In the genomic region with DNA sequence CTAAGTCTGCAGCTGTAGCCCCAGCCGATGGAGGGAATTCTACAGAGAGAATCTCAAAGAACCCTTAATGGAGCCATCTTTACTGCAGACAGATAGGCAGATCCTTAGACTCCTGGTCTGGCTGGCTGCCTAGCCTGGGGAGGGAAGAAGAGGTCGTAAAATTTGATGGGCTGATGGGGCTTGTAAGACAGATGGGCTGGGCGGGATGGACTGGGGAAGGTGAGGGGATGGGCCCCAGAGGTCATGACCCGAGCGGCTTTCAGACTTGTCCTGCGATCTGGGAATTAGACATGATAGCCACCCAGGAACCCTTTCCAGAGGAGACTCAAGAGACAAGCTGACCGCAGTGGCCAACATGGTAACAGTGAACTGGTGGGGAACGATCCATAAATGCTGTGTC, we compare ENCODE assay signal across 19 mouse cellular contexts.
DNase-seq lines count a peak whose midpoint lies in the region; ATAC-seq and TF ChIP-seq lines count a peak whose summit lies in the region.
"Had no signal": no experiment of that assay in that cellular context is flagged by ENCODE, and none has a peak within 500 bp of the region (broad histone marks: within the 10 kb centered on the region; RNA-seq: fewer than 3 reads in every experiment).

No protein-coding gene starts in this region.

- no peak overlapping the region for H3K4me3 ChIP-seq in kidney, embryonic 14.5 days (ENCODE audit: low read length)
- H3K4me3 ChIP-seq in embryonic facial prominence, embryonic 10.5 days: no peak overlapping the region
- no peak overlapping the region for H3K4me3 ChIP-seq in lung, postnatal 0 days (ENCODE audit: low read depth, low read length)
- H3K4me3 ChIP-seq: forebrain, embryonic 13.5 days; heart, adult 2 months; hindbrain, embryonic 13.5 days had no signal

- TF ChIP-seq EP300 in lung, postnatal 0 days (IDR thresholded peaks at IDR 0.05): no peak

- H3K4me2 ChIP-seq in kidney, embryonic 14.5 days (replicated peaks; ENCODE audit: low read depth, low read length): no peak overlapping the region
- H3K4me2 ChIP-seq in lung, postnatal 0 days (replicated peaks; ENCODE audit: low read depth, low read length): no peak overlapping the region
- H3K4me2 ChIP-seq: forebrain, embryonic 13.5 days; hindbrain, embryonic 13.5 days had no signal

- H3K9me3 ChIP-seq in kidney, embryonic 14.5 days (ENCODE audit: control insufficient read depth, low read length): no peaks in the 10 kb centered on the region
- H3K9me3 ChIP-seq in embryonic facial prominence, embryonic 10.5 days: no peaks in the 10 kb centered on the region
- H3K9me3 ChIP-seq in lung, postnatal 0 days (ENCODE audit: low read length): no peaks in the 10 kb centered on the region
- H3K9me3 ChIP-seq: forebrain, embryonic 13.5 days; hindbrain, embryonic 13.5 days had no signal

- no peaks in the 10 kb centered on the region for H3K36me3 ChIP-seq in kidney, embryonic 14.5 days (ENCODE audit: control insufficient read depth, insufficient read depth, low read length)
- no peaks in the 10 kb centered on the region for H3K36me3 ChIP-seq in embryonic facial prominence, embryonic 10.5 days (replicated peaks)
- H3K36me3 ChIP-seq in lung, postnatal 0 days (ENCODE audit: insufficient read depth, low read length): no peaks in the 10 kb centered on the region
- H3K36me3 ChIP-seq: hindbrain, embryonic 13.5 days had no signal

- peak; percentile 69 for ATAC-seq in kidney, embryonic 14.5 days (ENCODE audit: low FRiP score, low TSS enrichment)
- ATAC-seq in lung, postnatal 0 days: no peak
- no peak for ATAC-seq in cerebellum, adult (ENCODE audit: insufficient number of reproducible peaks, low FRiP score, low TSS enrichment)
- ATAC-seq: forebrain, embryonic 13.5 days; forebrain, postnatal 0 days; hindbrain, postnatal 0 days had no signal

- peaks cover 13% of the 10 kb centered on the region; the same call in 1 of the 2 replicates for H3K4me1 ChIP-seq in kidney, embryonic 14.5 days (ENCODE audit: control insufficient read depth, insufficient read depth, low read length)
- peaks cover 57% of the 10 kb centered on the region for H3K4me1 ChIP-seq in embryonic facial prominence, embryonic 10.5 days
- H3K4me1 ChIP-seq in lung, postnatal 0 days (ENCODE audit: insufficient read depth, low read depth, low read length): 0 out of 2 replicates have a peak, but pooled peaks cover 2% of the 10 kb centered on the region
- H3K4me1 ChIP-seq: forebrain, embryonic 13.5 days had no signal

- TF ChIP-seq CTCF in lung, postnatal 0 days (IDR thresholded peaks at IDR 0.05): no peak

- DNase-seq in kidney, postnatal 25 days: no peak
- peak; percentile 13 for DNase-seq in testis, postnatal 14 days (ENCODE audit: low spot score)
- DNase-seq in testis, postnatal 10 days (ENCODE audit: low spot score): no peak
- no peak for DNase-seq in embryonic facial prominence, embryonic 10.5 days (ENCODE audit: low spot score)
- DNase-seq in mesoderm, embryonic 11.5 days (ENCODE audit: low read depth, low spot score): peak; percentile 34
- DNase-seq in lung, postnatal 0 days (ENCODE audit: low spot score): no peak
- DNase-seq: adrenal gland, adult 8-10 months; cerebellum, adult 11-12 months; cerebellum, adult 9-11 months; cerebellum, postnatal 36 days; forebrain, postnatal 0 days; gastrocnemius, postnatal 14 days; heart, adult 2 months; heart, postnatal 10 days had no signal

- WGBS in kidney, embryonic 14.5 days: 19% methylated on average over 8 of the region's 8 CpGs
- 72% methylated on average over 8 of the region's 8 CpGs for WGBS in embryonic facial prominence, embryonic 10.5 days
- 80% methylated on average over 8 of the region's 8 CpGs for WGBS in lung, postnatal 0 days

- H3K27me3 ChIP-seq in kidney, embryonic 14.5 days (ENCODE audit: control insufficient read depth, insufficient read depth, low read length): no peaks in the 10 kb centered on the region
- no peaks in the 10 kb centered on the region for H3K27me3 ChIP-seq in embryonic facial prominence, embryonic 10.5 days (replicated peaks; ENCODE audit: low read depth, poor library complexity, severe bottlenecking)
- H3K27me3 ChIP-seq in lung, postnatal 0 days (replicated peaks; ENCODE audit: insufficient read depth, low read length): no peaks in the 10 kb centered on the region
- H3K27me3 ChIP-seq: forebrain, embryonic 13.5 days had no signal

- H3K9ac ChIP-seq in kidney, embryonic 14.5 days (ENCODE audit: low read depth, low read length): no peak overlapping the region
- no peak overlapping the region for H3K9ac ChIP-seq in lung, postnatal 0 days (replicated peaks; ENCODE audit: low read depth)
- H3K9ac ChIP-seq: forebrain, embryonic 13.5 days; forebrain, postnatal 0 days; hindbrain, embryonic 13.5 days had no signal

- H3K27ac ChIP-seq in kidney, embryonic 14.5 days (ENCODE audit: low read depth, low read length): no peak overlapping the region
- H3K27ac ChIP-seq in embryonic facial prominence, embryonic 10.5 days (replicated peaks): 0 out of 2 replicates have a peak overlapping the region, but pooled peaks have one; percentile 20
- H3K27ac ChIP-seq in lung, postnatal 0 days (ENCODE audit: low read length): no peak overlapping the region
- H3K27ac ChIP-seq: forebrain, embryonic 13.5 days; heart, adult 2 months; hindbrain, embryonic 13.5 days; hindbrain, postnatal 0 days had no signal

Comparison
In these comparisons a context has a peak if more than half of its experiments do, and no peak if none do; other contexts are left out.
1. DNase-seq: peak in testis, postnatal 14 days (single experiment) and mesoderm, embryonic 11.5 days (single experiment); none in kidney, postnatal 25 days (0 of 2), testis, postnatal 10 days (single experiment), embryonic facial prominence, embryonic 10.5 days (single experiment) and lung, postnatal 0 days (single experiment).